ENCODE assay signal across 20 mouse cellular contexts in the genomic region with DNA sequence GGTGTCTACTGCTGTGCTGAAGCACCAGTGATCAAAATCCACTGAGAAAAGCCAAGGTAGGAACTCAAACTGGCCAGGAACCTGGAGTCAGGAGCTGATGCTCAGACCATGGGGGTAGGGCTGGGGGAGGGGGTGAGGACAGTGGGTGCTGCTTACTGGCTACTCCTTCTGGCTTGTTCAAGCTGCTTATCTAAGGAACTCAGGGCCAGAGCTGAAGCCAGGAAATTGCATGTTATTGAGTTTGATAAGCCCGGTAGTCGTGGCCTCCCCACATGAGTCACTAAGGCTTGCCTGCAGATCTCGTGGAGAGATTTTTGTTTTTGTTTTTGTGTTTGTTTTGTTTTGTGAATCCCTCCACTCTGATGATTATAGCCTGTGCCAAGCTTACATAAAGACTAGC.
DNase-seq lines count a peak whose midpoint lies in the region; ATAC-seq and TF ChIP-seq lines count a peak whose summit lies in the region.
"Had no signal": no experiment of that assay in that cellular context is flagged by ENCODE, and none has a peak within 500 bp of the region (broad histone marks: within the 10 kb centered on the region; RNA-seq: fewer than 3 reads in every experiment).

No protein-coding gene starts in this region.

- H3K27me3 ChIP-seq in heart, embryonic 15.5 days, result no peaks in the 10 kb centered on the region
- H3K27me3 ChIP-seq in heart, adult 2 months (ENCODE audit: control insufficient read depth, insufficient read depth, low read length), result 0 out of 2 replicates have a peak, but pooled peaks cover 2% of the 10 kb centered on the region
- H3K27me3 ChIP-seq in MEL (ENCODE audit: control insufficient read depth in 1 of 2, insufficient read depth in 2 of 2, low read length in 2 of 2), result no peaks in the 10 kb centered on the region
- H3K27me3 ChIP-seq in liver, embryonic 12.5 days (replicated peaks), result no peaks in the 10 kb centered on the region
- no peaks in the 10 kb centered on the region for H3K27me3 ChIP-seq in forebrain, embryonic 15.5 days
- H3K27me3 ChIP-seq in midbrain, embryonic 16.5 days (ENCODE audit: control insufficient read depth, insufficient read depth, low read depth, low read length), result no peaks in the 10 kb centered on the region
- H3K27me3 ChIP-seq: embryonic facial prominence, embryonic 15.5 days; heart, embryonic 12.5 days; hindbrain, embryonic 12.5 days had no signal

- no peak for TF ChIP-seq CTCF in heart, adult 2 months (IDR thresholded peaks at IDR 0.05)
- TF ChIP-seq CTCF in MEL (IDR thresholded peaks at IDR 0.05 in 2 of 3, conservative IDR thresholded peaks at IDR 0.05 in 1 of 3; ENCODE audit: control insufficient read depth in 1 of 3, insufficient read depth in 1 of 3, low read depth in 2 of 3, low read length in 3 of 3, poor library complexity in 1 of 3, severe bottlenecking in 1 of 3), result no peak

- no peaks in the 10 kb centered on the region for H3K36me3 ChIP-seq in heart, embryonic 15.5 days
- no peaks in the 10 kb centered on the region for H3K36me3 ChIP-seq in heart, adult 2 months (ENCODE audit: control insufficient read depth, insufficient read depth, low read length)
- peaks cover 0 to 6% of the 10 kb centered on the region in 2 experiments; a peak in 2 of 4 replicates for H3K36me3 ChIP-seq in MEL (ENCODE audit: control insufficient read depth in 1 of 2, insufficient read depth in 2 of 2, low read length in 2 of 2)
- H3K36me3 ChIP-seq in liver, embryonic 12.5 days, result no peaks in the 10 kb centered on the region
- H3K36me3 ChIP-seq in forebrain, embryonic 15.5 days, result no peaks in the 10 kb centered on the region
- no peaks in the 10 kb centered on the region for H3K36me3 ChIP-seq in midbrain, embryonic 16.5 days (ENCODE audit: control insufficient read depth, insufficient read depth, low read length)
- H3K36me3 ChIP-seq: embryonic facial prominence, embryonic 15.5 days; forebrain, embryonic 10.5 days; heart, embryonic 12.5 days; hindbrain, embryonic 12.5 days had no signal

- ATAC-seq in heart, embryonic 15.5 days (replicated peaks; ENCODE audit: insufficient number of reproducible peaks, insufficient read depth, low FRiP score, low read depth), result 0 out of 2 replicates have a peak, but pooled peaks have one; percentile 50
- ATAC-seq in liver, embryonic 12.5 days, result peak; percentile 70
- ATAC-seq in forebrain, embryonic 15.5 days (replicated peaks), result no peak
- ATAC-seq in midbrain, embryonic 16.5 days, result no peak
- ATAC-seq: forebrain, embryonic 14.5 days; hindbrain, embryonic 16.5 days had no signal

- intact Hi-C loops in heart, adult 2 months (cut with DNase I), result no loop called here

- no peak overlapping the region for H3K9ac ChIP-seq in heart, embryonic 15.5 days
- H3K9ac ChIP-seq in heart, adult 2 months (ENCODE audit: low read depth, low read length), result no peak overlapping the region
- H3K9ac ChIP-seq in MEL (ENCODE audit: control insufficient read depth, low read depth, low read length, poor library complexity, severe bottlenecking), result no peak overlapping the region
- no peak overlapping the region for H3K9ac ChIP-seq in liver, embryonic 12.5 days
- no peak overlapping the region for H3K9ac ChIP-seq in forebrain, embryonic 15.5 days (replicated peaks)
- H3K9ac ChIP-seq in midbrain, embryonic 16.5 days (ENCODE audit: low read depth, low read length), result no peak overlapping the region
- H3K9ac ChIP-seq: embryonic facial prominence, embryonic 15.5 days; heart, embryonic 12.5 days; hindbrain, embryonic 12.5 days had no signal

- no peak for DNase-seq in heart, adult 2 months
- DNase-seq in MEL (ENCODE audit: low read depth, low spot score), result peak; percentile 34
- no peak for DNase-seq in right cerebral cortex, postnatal 14 days
- DNase-seq: adrenal gland, adult 8-10 months; adrenal gland, postnatal 36 days; cerebellum, adult 2 months; cerebellum, postnatal 10 days; embryo, embryonic 11 days; heart, postnatal 36 days had no signal

- no peak for TF ChIP-seq POLR2A in heart, adult 2 months (IDR thresholded peaks at IDR 0.05; ENCODE audit: insufficient read depth, low read depth, low read length)
- no peak for TF ChIP-seq POLR2A in MEL (IDR thresholded peaks at IDR 0.05; ENCODE audit: control insufficient read depth in 1 of 2, insufficient read depth in 1 of 2, low read depth in 1 of 2, low read length in 2 of 2, poor library complexity in 1 of 2)

- 0 out of 2 replicates have a peak, but pooled peaks cover 3% of the 10 kb centered on the region for H3K4me1 ChIP-seq in heart, embryonic 15.5 days (replicated peaks)
- H3K4me1 ChIP-seq in heart, adult 2 months (ENCODE audit: control insufficient read depth, insufficient read depth, low read length), result no peaks in the 10 kb centered on the region; the same call in 1 of the 2 replicates
- H3K4me1 ChIP-seq in MEL (ENCODE audit: control insufficient read depth in 1 of 2, insufficient read depth in 2 of 2, low read length in 2 of 2), result peaks cover 0 to 19% of the 10 kb centered on the region in 2 experiments; a peak in 3 of 4 replicates
- peaks cover 7% of the 10 kb centered on the region; the same call in 1 of the 2 replicates for H3K4me1 ChIP-seq in liver, embryonic 12.5 days
- no peaks in the 10 kb centered on the region for H3K4me1 ChIP-seq in forebrain, embryonic 15.5 days
- no peaks in the 10 kb centered on the region for H3K4me1 ChIP-seq in midbrain, embryonic 16.5 days (ENCODE audit: control insufficient read depth, insufficient read depth, low read length)
- H3K4me1 ChIP-seq: embryonic facial prominence, embryonic 15.5 days; forebrain, embryonic 10.5 days; hindbrain, embryonic 12.5 days had no signal

- WGBS in heart, embryonic 15.5 days, result 18% methylated on average over 3 of the region's 3 CpGs
- WGBS in heart, adult 2 months, result 1% methylated on average over 3 of the region's 3 CpGs
- WGBS in liver, embryonic 12.5 days (ENCODE audit: insufficient replicate concordance), result 8% methylated on average over 3 of the region's 3 CpGs
- 75% methylated on average over 3 of the region's 3 CpGs for WGBS in forebrain, embryonic 15.5 days
- 85% methylated on average over 3 of the region's 3 CpGs for WGBS in midbrain, embryonic 16.5 days

- no peak overlapping the region for H3K4me2 ChIP-seq in heart, embryonic 15.5 days
- H3K4me2 ChIP-seq in liver, embryonic 12.5 days, result no peak overlapping the region
- H3K4me2 ChIP-seq in forebrain, embryonic 15.5 days (replicated peaks), result no peak overlapping the region
- H3K4me2 ChIP-seq in midbrain, embryonic 16.5 days (ENCODE audit: low read length), result no peak overlapping the region
- H3K4me2 ChIP-seq: embryonic facial prominence, embryonic 15.5 days; heart, embryonic 12.5 days; hindbrain, embryonic 12.5 days had no signal

- H3K4me3 ChIP-seq in heart, embryonic 15.5 days, result no peak overlapping the region
- H3K4me3 ChIP-seq in heart, adult 2 months, result no peak overlapping the region
- H3K4me3 ChIP-seq in MEL (ENCODE audit: control insufficient read depth in 1 of 2, insufficient read depth in 1 of 2, low read depth in 2 of 2, low read length in 2 of 2), result no peak overlapping the region
- no peak overlapping the region for H3K4me3 ChIP-seq in liver, embryonic 12.5 days
- H3K4me3 ChIP-seq in forebrain, embryonic 15.5 days, result no peak overlapping the region
- no peak overlapping the region for H3K4me3 ChIP-seq in midbrain, embryonic 16.5 days (ENCODE audit: low read depth, low read length)
- H3K4me3 ChIP-seq: embryonic facial prominence, embryonic 15.5 days; erythroblast, embryonic 14.5 days; forebrain, embryonic 10.5 days; heart, embryonic 12.5 days; hindbrain, embryonic 12.5 days had no signal

- no peak overlapping the region for H3K27ac ChIP-seq in heart, embryonic 15.5 days
- H3K27ac ChIP-seq in heart, adult 2 months, result no peak overlapping the region
- H3K27ac ChIP-seq in MEL (ENCODE audit: control insufficient read depth, low read depth, low read length), result no peak overlapping the region
- H3K27ac ChIP-seq in liver, embryonic 12.5 days, result no peak overlapping the region
- no peak overlapping the region for H3K27ac ChIP-seq in forebrain, embryonic 15.5 days (replicated peaks)
- no peak overlapping the region for H3K27ac ChIP-seq in midbrain, embryonic 16.5 days (ENCODE audit: low read length)
- H3K27ac ChIP-seq: embryonic facial prominence, embryonic 15.5 days; forebrain, embryonic 10.5 days; hindbrain, embryonic 12.5 days had no signal

- TF ChIP-seq EP300 in heart, adult 2 months (IDR thresholded peaks at IDR 0.05; ENCODE audit: insufficient read depth, low read depth, low read length), result no peak
- TF ChIP-seq EP300 in MEL (IDR thresholded peaks at IDR 0.05; ENCODE audit: low read depth in 1 of 2, low read length in 2 of 2), result peak; percentile 59 to 66

- no peaks in the 10 kb centered on the region for H3K9me3 ChIP-seq in heart, embryonic 15.5 days (replicated peaks)
- no peaks in the 10 kb centered on the region for H3K9me3 ChIP-seq in MEL (replicated peaks; ENCODE audit: insufficient read depth, low read length)
- H3K9me3 ChIP-seq in liver, embryonic 12.5 days (replicated peaks), result no peaks in the 10 kb centered on the region
- H3K9me3 ChIP-seq in forebrain, embryonic 15.5 days, result no peaks in the 10 kb centered on the region
- H3K9me3 ChIP-seq in midbrain, embryonic 16.5 days (replicated peaks; ENCODE audit: control insufficient read depth, low read length, poor library complexity, severe bottlenecking), result no peaks in the 10 kb centered on the region
- H3K9me3 ChIP-seq: embryonic facial prominence, embryonic 15.5 days; forebrain, embryonic 10.5 days; hindbrain, embryonic 12.5 days had no signal

- no peaks in the 10 kb centered on the region for H3K79me2 ChIP-seq in heart, adult 2 months (replicated peaks; ENCODE audit: control insufficient read depth, insufficient read depth, low read length)
- no peaks in the 10 kb centered on the region for H3K79me2 ChIP-seq in MEL (ENCODE audit: control insufficient read depth, insufficient read depth, low read length, poor library complexity)

- no peak for TF ChIP-seq RAD21 in MEL (IDR thresholded peaks at IDR 0.05; ENCODE audit: low read depth, low read length)

TF ChIP-seq in MEL, 35 proteins besides CTCF, POLR2A, EP300 and RAD21 (continues in another document):
- no peak for TF ChIP-seq BHLHE40 (IDR thresholded peaks at IDR 0.05; ENCODE audit: borderline replicate concordance, low read depth, low read length)
- TF ChIP-seq UBTF (IDR thresholded peaks at IDR 0.05; ENCODE audit: borderline replicate concordance, insufficient read depth, low read depth, low read length), result no peak
- peak; percentile 49 for TF ChIP-seq GATA1 (IDR thresholded peaks at IDR 0.05; ENCODE audit: low read depth, low read length)
- TF ChIP-seq SIN3A (IDR thresholded peaks at IDR 0.05; ENCODE audit: low read length), result no peak
- TF ChIP-seq ETS1 (IDR thresholded peaks at IDR 0.05; ENCODE audit: low read depth, low read length), result peak; percentile 30; the same call in 1 of the 2 replicates
- no peak for TF ChIP-seq JUND (IDR thresholded peaks at IDR 0.05; ENCODE audit: low read depth, low read length)
- no peak for TF ChIP-seq HCFC1 (IDR thresholded peaks at IDR 0.05; ENCODE audit: low read depth, low read length)
- TF ChIP-seq TAL1 (IDR thresholded peaks at IDR 0.05; ENCODE audit: low read length), result peak; percentile 32
- no peak for TF ChIP-seq MYC (IDR thresholded peaks at IDR 0.05; ENCODE audit: low read depth, low read length)
- TF ChIP-seq ZNF384 (IDR thresholded peaks at IDR 0.05; ENCODE audit: low read depth, low read length), result no peak

Comparison
In these comparisons a context has a peak if more than half of its experiments do, and no peak if none do; other contexts are left out.
1. ATAC-seq: peak in heart, embryonic 15.5 days (single experiment) and liver, embryonic 12.5 days (single experiment); none in forebrain, embryonic 15.5 days (single experiment) and midbrain, embryonic 16.5 days (single experiment).